Mouse (Mus musculus): Measurements from ENCODE around the gene Cyp1a2.

Cyp1a2 gene

DNA sequence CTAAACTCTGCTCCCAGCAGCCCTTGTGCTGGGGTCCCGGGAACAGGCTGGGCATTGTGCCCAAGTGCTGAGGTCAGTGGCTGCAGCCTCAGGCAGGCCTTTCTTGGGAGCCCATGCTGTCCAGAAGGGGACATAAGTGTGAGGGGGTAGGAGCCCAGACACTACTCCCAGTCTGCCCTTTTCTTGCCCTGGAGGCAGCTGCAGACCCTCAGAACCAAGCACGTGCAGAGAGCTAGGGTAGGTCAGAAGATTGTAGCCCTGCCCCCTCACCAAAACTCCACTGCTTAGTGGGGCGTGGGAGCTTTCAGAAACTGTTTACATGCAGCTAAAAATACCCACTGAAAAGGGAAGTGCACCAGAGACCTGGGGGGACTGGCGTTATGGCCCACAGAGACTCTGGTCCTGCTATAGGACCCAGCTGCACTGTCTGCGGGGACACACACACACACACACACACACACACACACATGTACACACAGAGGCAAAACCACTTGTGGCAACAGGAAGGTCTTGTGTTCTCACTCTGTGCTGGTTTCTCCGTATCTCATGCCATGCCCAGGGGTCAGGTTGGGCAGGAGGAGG, 45.7 kb downstream of the Cyp1a2 start:
- in situ Hi-C loops (cut with MboI; ENCODE audit: low pct_unique_long_range_greater_than_20kb in 1 of 2, low sequenced_read_pairs in 2 of 2, unreplicated experiment in 1 of 2), result no loop called here

DNA sequence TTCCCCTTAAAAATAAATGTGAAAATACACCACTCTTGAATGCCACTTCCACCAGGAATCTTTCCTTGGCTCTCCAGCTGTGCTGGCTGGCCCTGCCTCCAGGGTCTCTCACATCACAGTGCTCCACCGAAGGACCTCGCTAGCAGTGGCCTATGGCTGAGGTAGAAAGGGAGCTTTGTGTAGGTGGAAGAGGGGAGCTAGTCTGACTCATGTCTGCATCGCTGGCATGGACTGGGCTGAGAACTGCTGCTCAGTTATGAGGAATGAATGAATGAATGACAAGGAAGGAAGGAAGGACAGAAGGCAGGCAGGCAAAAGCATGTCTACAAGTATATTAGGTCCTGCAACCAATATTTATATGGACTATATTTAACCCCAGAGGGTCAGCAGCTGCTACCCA, 46.2 kb downstream of the Cyp1a2 start:
- in situ Hi-C loops (cut with MboI; ENCODE audit: low pct_unique_long_range_greater_than_20kb in 1 of 2, low sequenced_read_pairs in 2 of 2, unreplicated experiment in 1 of 2), result no loop called here

DNA sequence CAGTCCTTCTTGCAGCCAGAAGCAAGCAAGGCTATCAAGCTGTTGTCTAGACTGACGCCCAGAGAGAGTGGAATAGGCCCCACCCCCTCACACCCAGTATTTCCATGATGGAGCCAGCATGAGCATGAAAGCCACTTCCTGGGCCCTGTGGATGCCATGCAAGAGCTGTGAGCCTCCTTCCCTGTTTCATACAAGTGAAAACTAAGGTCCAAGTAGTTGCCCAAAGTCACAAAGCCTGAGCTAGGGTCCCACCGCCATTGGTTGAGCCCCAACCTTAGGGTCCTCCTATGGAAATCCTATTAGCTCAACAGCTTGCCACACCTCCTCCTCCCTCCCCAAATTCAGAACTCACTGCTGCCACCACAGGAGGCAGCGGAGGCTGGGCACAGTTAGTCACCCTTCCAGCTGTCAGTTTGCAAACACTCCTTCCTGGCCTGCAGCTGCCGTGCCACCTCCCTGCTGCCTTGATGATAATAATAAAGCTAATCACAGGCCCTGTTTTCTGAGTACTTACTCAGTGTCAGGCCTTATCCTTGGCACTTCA, 50.0 kb downstream of the Cyp1a2 start:
- in situ Hi-C loops (cut with MboI; ENCODE audit: low pct_unique_long_range_greater_than_20kb in 1 of 2, low sequenced_read_pairs in 2 of 2, unreplicated experiment in 1 of 2), result no loop called here

DNA sequence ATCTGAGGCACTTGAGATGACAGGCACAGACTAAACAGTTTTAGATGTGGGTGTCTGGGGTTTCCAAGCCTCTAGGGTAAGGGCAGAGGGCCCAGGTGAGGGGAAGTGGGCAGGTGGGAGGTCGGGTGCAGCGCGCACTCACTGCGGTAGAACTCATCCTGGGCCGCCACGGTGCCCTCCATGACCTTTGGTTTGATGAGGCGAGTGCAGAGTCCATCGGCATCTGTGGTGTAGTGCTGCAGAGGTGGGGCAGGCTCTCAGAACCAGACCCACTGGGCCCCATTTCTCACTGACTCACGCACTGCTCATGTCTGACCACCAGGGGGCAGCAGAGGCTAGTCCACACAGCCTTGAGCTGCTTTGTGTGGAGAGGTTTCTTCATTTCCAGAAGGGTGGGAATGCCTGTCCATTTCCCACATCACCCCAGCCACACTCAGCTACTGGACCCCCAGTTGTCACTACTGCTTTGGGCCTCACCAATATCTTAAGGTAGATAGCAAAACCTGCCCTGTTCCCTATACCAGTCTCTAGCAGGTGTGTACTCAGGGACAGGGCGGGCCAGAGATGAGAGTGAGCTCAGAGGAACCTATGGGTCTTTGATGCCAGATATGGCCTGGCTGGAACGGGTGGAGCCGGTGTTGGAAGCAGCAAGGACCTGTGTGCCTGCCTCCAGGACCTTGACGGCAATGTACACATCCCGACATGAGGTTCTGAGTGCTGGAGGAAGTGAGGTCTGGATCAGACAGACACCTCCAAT, 54.2 kb downstream of the Cyp1a2 start:
- in situ Hi-C loops (cut with MboI; ENCODE audit: low pct_unique_long_range_greater_than_20kb in 1 of 2, low sequenced_read_pairs in 2 of 2, unreplicated experiment in 1 of 2), result no loop called here

DNA sequence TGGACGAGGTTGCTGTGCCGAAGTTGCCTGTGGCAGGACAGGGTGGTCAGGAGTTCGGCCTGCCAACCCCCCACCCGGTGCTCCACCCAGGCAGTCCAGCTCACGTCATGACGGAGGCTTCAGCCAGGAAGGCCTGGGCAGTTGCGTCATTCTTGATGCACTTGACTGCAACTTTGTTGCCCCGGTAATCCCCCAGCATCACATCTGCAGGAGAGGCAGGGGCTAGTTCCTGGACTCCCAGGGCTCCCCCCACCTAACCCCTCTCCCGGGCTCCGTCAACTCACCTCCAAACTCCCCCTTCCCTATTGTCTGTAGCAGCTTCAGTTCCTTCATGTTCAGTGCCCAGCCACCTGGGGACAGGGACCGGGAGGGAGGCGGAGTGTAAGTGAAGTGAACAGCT, 54.8 kb downstream of the Cyp1a2 start:
- in situ Hi-C loops (cut with MboI; ENCODE audit: low pct_unique_long_range_greater_than_20kb in 1 of 2, low sequenced_read_pairs in 2 of 2, unreplicated experiment in 1 of 2), result no loop called here

DNA sequence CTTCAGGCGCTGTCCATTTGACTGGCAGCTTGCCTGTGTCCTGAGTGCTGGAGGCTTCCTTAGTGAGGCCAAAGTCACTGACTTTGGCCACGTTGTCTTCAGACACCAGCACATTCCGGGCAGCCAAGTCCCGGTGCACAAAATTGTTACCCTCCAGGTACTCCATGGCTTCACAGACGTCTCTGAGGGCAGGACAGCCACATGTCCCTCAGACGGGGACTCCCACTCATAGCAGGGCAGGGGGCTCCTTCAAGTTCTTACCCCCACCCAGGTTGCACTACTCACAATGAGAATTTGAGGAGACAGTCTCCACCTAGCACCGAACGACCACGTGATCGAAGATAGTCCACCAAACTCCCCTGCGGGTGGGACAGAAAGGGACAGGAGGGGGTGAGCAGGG, 55.6 kb downstream of the Cyp1a2 start:
- in situ Hi-C loops (cut with MboI; ENCODE audit: low pct_unique_long_range_greater_than_20kb in 1 of 2, low sequenced_read_pairs in 2 of 2, unreplicated experiment in 1 of 2), result no loop called here

DNA sequence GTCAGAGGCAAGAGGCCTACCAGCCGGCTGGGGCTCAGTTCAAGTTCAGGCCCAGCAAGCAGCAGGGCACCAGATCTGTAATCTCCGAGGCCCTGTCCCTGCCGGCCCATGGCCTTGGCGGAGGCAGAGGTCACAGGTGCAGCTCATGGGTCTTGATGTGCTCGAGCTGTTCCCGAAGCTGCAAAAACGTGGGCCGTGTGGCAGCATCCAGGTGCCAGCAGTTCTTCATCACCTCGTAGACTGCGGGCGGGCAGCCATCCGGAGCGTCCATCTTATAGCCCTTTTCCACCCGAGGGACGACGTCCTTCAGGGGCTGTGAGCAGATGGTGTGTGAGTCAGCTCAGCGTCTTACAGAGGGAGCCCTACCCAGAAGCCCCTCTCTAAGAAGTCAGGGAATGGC, 56.3 kb downstream of the Cyp1a2 start:
- in situ Hi-C loops (cut with MboI; ENCODE audit: low pct_unique_long_range_greater_than_20kb in 1 of 2, low sequenced_read_pairs in 2 of 2, unreplicated experiment in 1 of 2), result no loop called here

Data from mouse embryonic stem cell (cell line).